ENCODE assay signal across 10 mouse cellular contexts in the genomic region with DNA sequence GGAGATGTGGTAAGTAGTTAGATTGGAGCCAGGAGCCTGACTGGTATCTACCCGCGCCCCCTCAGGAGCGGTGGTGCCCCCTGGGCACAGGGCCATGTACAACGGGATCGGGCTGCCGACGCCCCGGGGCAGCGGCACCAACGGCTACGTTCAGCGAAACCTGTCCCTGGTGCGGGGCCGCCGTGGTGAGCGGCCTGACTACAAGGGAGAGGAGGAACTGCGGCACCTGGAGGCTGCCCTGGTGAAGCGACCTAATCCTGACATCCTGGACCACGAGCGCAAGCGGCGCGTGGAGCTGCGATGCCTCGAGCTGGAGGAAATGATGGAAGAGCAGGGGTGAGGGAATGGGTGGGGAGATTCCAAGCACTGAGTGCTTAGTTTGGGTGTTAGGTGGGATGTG. TPM values are rescaled to one million over a fixed set of nuclear protein-coding genes. Genes with fewer than 3 reads are reported as not detected.
DNase-seq lines count a peak whose midpoint lies in the region; ATAC-seq lines count a peak whose summit lies in the region.
"Had no signal": no experiment of that assay in that cellular context is flagged by ENCODE, and none has a peak within 500 bp of the region (broad histone marks: within the 10 kb centered on the region; RNA-seq: fewer than 3 reads in every experiment).

No protein-coding gene starts in this region.

- peak overlapping the region; percentile 20 for H3K4me2 ChIP-seq in midbrain, embryonic 13.5 days (replicated peaks)
- no peak overlapping the region; the same call in 1 of the 2 replicates for H3K4me2 ChIP-seq in midbrain, embryonic 16.5 days (ENCODE audit: low read length)
- H3K4me2 ChIP-seq in heart, embryonic 16.5 days (ENCODE audit: low read depth, low read length), result peak overlapping the region; percentile 77
- peak overlapping the region; percentile 9; the same call in 1 of the 2 replicates for H3K4me2 ChIP-seq in neural tube, embryonic 14.5 days (ENCODE audit: low read depth, low read length)

- 0 out of 2 replicates have a peak overlapping the region, but pooled peaks have one; percentile 14 for H3K4me3 ChIP-seq in midbrain, embryonic 13.5 days (replicated peaks)
- no peak overlapping the region for H3K4me3 ChIP-seq in midbrain, embryonic 16.5 days (ENCODE audit: low read depth, low read length)
- peak overlapping the region; percentile 27 for H3K4me3 ChIP-seq in heart, embryonic 16.5 days (ENCODE audit: low read length)
- no peak overlapping the region for H3K4me3 ChIP-seq in neural tube, embryonic 14.5 days (ENCODE audit: low read depth, low read length)

- ATAC-seq in midbrain, embryonic 13.5 days, result no peak
- ATAC-seq in midbrain, embryonic 16.5 days, result no peak
- no peak for ATAC-seq in heart, embryonic 16.5 days (replicated peaks; ENCODE audit: extremely low read depth, insufficient read depth, low FRiP score)
- no peak for ATAC-seq in neural tube, embryonic 14.5 days (ENCODE audit: low read depth)

- no peaks in the 10 kb centered on the region for H3K9me3 ChIP-seq in midbrain, embryonic 13.5 days
- H3K9me3 ChIP-seq in midbrain, embryonic 16.5 days (replicated peaks; ENCODE audit: control insufficient read depth, low read length, poor library complexity, severe bottlenecking), result no peaks in the 10 kb centered on the region
- H3K9me3 ChIP-seq in heart, embryonic 16.5 days (replicated peaks; ENCODE audit: control insufficient read depth, low read length), result no peaks in the 10 kb centered on the region
- no peaks in the 10 kb centered on the region for H3K9me3 ChIP-seq in neural tube, embryonic 14.5 days (ENCODE audit: control insufficient read depth, low read length)

- peak; percentile 69 for DNase-seq in brain, adult 2 months (ENCODE audit: low read depth, low spot score)
- peak; percentile 69 to 81 for DNase-seq in kidney, postnatal 4 days
- DNase-seq in ovary, postnatal 14 days (ENCODE audit: low spot score), result no peak
- no peak for DNase-seq in right cerebral cortex, postnatal 4 days

- 90% methylated on average over 25 of the region's 25 CpGs for WGBS in midbrain, embryonic 13.5 days
- WGBS in midbrain, embryonic 16.5 days, result 80% methylated on average over 25 of the region's 25 CpGs
- 60% methylated on average over 25 of the region's 25 CpGs for WGBS in heart, embryonic 16.5 days
- 82% methylated on average over 25 of the region's 25 CpGs for WGBS in neural tube, embryonic 14.5 days

- no peaks in the 10 kb centered on the region for H3K27me3 ChIP-seq in midbrain, embryonic 13.5 days
- no peaks in the 10 kb centered on the region for H3K27me3 ChIP-seq in midbrain, embryonic 16.5 days (ENCODE audit: control insufficient read depth, insufficient read depth, low read depth, low read length)
- H3K27me3 ChIP-seq in heart, embryonic 16.5 days (ENCODE audit: control insufficient read depth, insufficient read depth, low read length), result no peaks in the 10 kb centered on the region
- no peaks in the 10 kb centered on the region for H3K27me3 ChIP-seq in neural tube, embryonic 14.5 days (ENCODE audit: control insufficient read depth, insufficient read depth, low read length)

- peak overlapping the region; percentile 30; the same call in 1 of the 2 replicates for H3K27ac ChIP-seq in midbrain, embryonic 13.5 days
- no peak overlapping the region for H3K27ac ChIP-seq in midbrain, embryonic 16.5 days (ENCODE audit: low read length)
- H3K27ac ChIP-seq in heart, embryonic 16.5 days (ENCODE audit: low read length), result peak overlapping the region; percentile 14; the same call in 1 of the 2 replicates
- no peak overlapping the region for H3K27ac ChIP-seq in neural tube, embryonic 14.5 days (ENCODE audit: low read depth, low read length)

- H3K9ac ChIP-seq in midbrain, embryonic 13.5 days (replicated peaks), result no peak overlapping the region
- no peak overlapping the region for H3K9ac ChIP-seq in midbrain, embryonic 16.5 days (ENCODE audit: low read depth, low read length)
- H3K9ac ChIP-seq in heart, embryonic 16.5 days (ENCODE audit: low read length), result peak overlapping the region; percentile 29; the same call in 1 of the 2 replicates
- no peak overlapping the region for H3K9ac ChIP-seq in neural tube, embryonic 14.5 days (replicated peaks; ENCODE audit: low read depth, low read length)

- peaks cover 51% of the 10 kb centered on the region for H3K36me3 ChIP-seq in midbrain, embryonic 13.5 days
- H3K36me3 ChIP-seq in midbrain, embryonic 16.5 days (ENCODE audit: control insufficient read depth, insufficient read depth, low read length), result peaks cover 27% of the 10 kb centered on the region
- peaks cover 31% of the 10 kb centered on the region for H3K36me3 ChIP-seq in heart, embryonic 16.5 days (ENCODE audit: control insufficient read depth, insufficient read depth)
- H3K36me3 ChIP-seq in neural tube, embryonic 14.5 days (ENCODE audit: control insufficient read depth, insufficient read depth, low read length), result peaks cover 33% of the 10 kb centered on the region

- H3K4me1 ChIP-seq in midbrain, embryonic 13.5 days (replicated peaks), result peaks cover 37% of the 10 kb centered on the region
- H3K4me1 ChIP-seq in midbrain, embryonic 16.5 days (ENCODE audit: control insufficient read depth, insufficient read depth, low read length), result peaks cover 28% of the 10 kb centered on the region
- H3K4me1 ChIP-seq in heart, embryonic 16.5 days (ENCODE audit: control insufficient read depth, insufficient read depth, low read length), result peaks cover 24% of the 10 kb centered on the region
- H3K4me1 ChIP-seq in neural tube, embryonic 14.5 days (ENCODE audit: control insufficient read depth, insufficient read depth, low read length), result peaks cover 28% of the 10 kb centered on the region

RNA-seq across cellular contexts. Expression of gene Srrm2, which starts 16.5 kb away (rescaled TPM):
- polyA plus RNA-seq in midbrain, embryonic 13.5 days (2015; fragmentation: Nextera tagmentation; extraction: Ambion mirVana), result 639 and 664 TPM in 2 replicates
- 467 and 529 TPM in 2 replicates for polyA plus RNA-seq in midbrain, embryonic 16.5 days (2015; fragmentation: Nextera tagmentation; extraction: Ambion mirVana)
- polyA plus RNA-seq in heart, embryonic 16.5 days (2015; fragmentation: Nextera tagmentation; extraction: Ambion mirVana), result 311 and 314 TPM in 2 replicates
- 471 and 524 TPM in 2 replicates for polyA plus RNA-seq in neural tube, embryonic 14.5 days (2014; fragmentation: Nextera tagmentation; extraction: Ambion mirVana)

RNA-seq across cellular contexts. Expression of gene Flywch2, which starts 21.0 kb away (rescaled TPM):
- 63.9 and 70.5 TPM in 2 replicates for polyA plus RNA-seq in midbrain, embryonic 13.5 days (2015; fragmentation: Nextera tagmentation; extraction: Ambion mirVana)
- polyA plus RNA-seq in midbrain, embryonic 16.5 days (2015; fragmentation: Nextera tagmentation; extraction: Ambion mirVana), result 76.8 and 81.3 TPM in 2 replicates
- 4.3 and 5.9 TPM in 2 replicates for polyA plus RNA-seq in heart, embryonic 16.5 days (2015; fragmentation: Nextera tagmentation; extraction: Ambion mirVana)
- polyA plus RNA-seq in neural tube, embryonic 14.5 days (2014; fragmentation: Nextera tagmentation; extraction: Ambion mirVana), result 69.9 and 96.5 TPM in 2 replicates

RNA-seq across cellular contexts. Expression of gene Elob, which starts 22.1 kb away (rescaled TPM):
- polyA plus RNA-seq in midbrain, embryonic 13.5 days (2015; fragmentation: Nextera tagmentation; extraction: Ambion mirVana), result 1,286 and 1,324 TPM in 2 replicates
- polyA plus RNA-seq in midbrain, embryonic 16.5 days (2015; fragmentation: Nextera tagmentation; extraction: Ambion mirVana), result 1,162 and 1,206 TPM in 2 replicates
- polyA plus RNA-seq in heart, embryonic 16.5 days (2015; fragmentation: Nextera tagmentation; extraction: Ambion mirVana), result 812 and 839 TPM in 2 replicates
- polyA plus RNA-seq in neural tube, embryonic 14.5 days (2014; fragmentation: Nextera tagmentation; extraction: Ambion mirVana), result 1,182 and 1,322 TPM in 2 replicates

RNA-seq across cellular contexts. Expression of gene Prss33, which starts 29.0 kb away (rescaled TPM):
- 0.30 and 0.36 TPM in 2 replicates for polyA plus RNA-seq in midbrain, embryonic 13.5 days (2015; fragmentation: Nextera tagmentation; extraction: Ambion mirVana)
- polyA plus RNA-seq in midbrain, embryonic 16.5 days (2015; fragmentation: Nextera tagmentation; extraction: Ambion mirVana), result 0.18 TPM in 1 of 2 replicates, not detected in the other
- not detected in 2 replicates for polyA plus RNA-seq in heart, embryonic 16.5 days (2015; fragmentation: Nextera tagmentation; extraction: Ambion mirVana)
- polyA plus RNA-seq in neural tube, embryonic 14.5 days (2014; fragmentation: Nextera tagmentation; extraction: Ambion mirVana), result not detected in 2 replicates
- polyA plus RNA-seq: embryonic facial prominence, embryonic 11.5 days; neural tube, embryonic 11.5 days had no signal

RNA-seq across cellular contexts. Expression of gene Flywch1, which starts 35.5 kb away (rescaled TPM):
- 238 and 243 TPM in 2 replicates for polyA plus RNA-seq in midbrain, embryonic 13.5 days (2015; fragmentation: Nextera tagmentation; extraction: Ambion mirVana)
- polyA plus RNA-seq in midbrain, embryonic 16.5 days (2015; fragmentation: Nextera tagmentation; extraction: Ambion mirVana), result 205 and 220 TPM in 2 replicates
- 42.2 and 46.9 TPM in 2 replicates for polyA plus RNA-seq in heart, embryonic 16.5 days (2015; fragmentation: Nextera tagmentation; extraction: Ambion mirVana)
- polyA plus RNA-seq in neural tube, embryonic 14.5 days (2014; fragmentation: Nextera tagmentation; extraction: Ambion mirVana), result 192 and 216 TPM in 2 replicates

Comparison
In these comparisons a context has a peak if more than half of its experiments do, and no peak if none do; other contexts are left out.
1. H3K27ac ChIP-seq: peak in midbrain, embryonic 13.5 days (single experiment) and heart, embryonic 16.5 days (single experiment); none in midbrain, embryonic 16.5 days (single experiment) and neural tube, embryonic 14.5 days (single experiment).
2. H3K4me3 ChIP-seq: peak in midbrain, embryonic 13.5 days (single experiment) and heart, embryonic 16.5 days (single experiment); none in midbrain, embryonic 16.5 days (single experiment) and neural tube, embryonic 14.5 days (single experiment).
3. DNase-seq: peak in brain, adult 2 months (single experiment) and kidney, postnatal 4 days (2 of 2); none in ovary, postnatal 14 days (single experiment) and right cerebral cortex, postnatal 4 days (single experiment).